Mouse (Mus musculus) megakaryocyte progenitor cell, adult 5-6 weeks (primary cell): Measurements from ENCODE around the gene Nans. TPM values are rescaled to one million over a fixed set of nuclear protein-coding genes. Genes with fewer than 3 reads are reported as not detected.

Experiments
- ATAC-seq: replicated peaks from 2 replicates; pipeline ENCODE4 v1.8.0; 2016; ENCODE audit warnings: mild to moderate bottlenecking, moderate TSS enrichment, inconsistent platforms; ENCODE audit not compliant: poor library complexity
- total RNA-seq, 2 experiments: library from RNA; stranded (forward) in 1 of 2; stranded (reverse) in 1 of 2; fragments of 157-497, 149-512 nt in 1 of 2; fragments of 200-1000 nt in 1 of 2; gene quantifications; 2 replicates each; pipeline versions ENCODE4 v1.2.3 to v1.2.4; 2015 to 2017

Gene Nans
- total RNA-seq, 2 experiments from 2014 or later, result 71.5 to 84.5 TPM

DNA sequence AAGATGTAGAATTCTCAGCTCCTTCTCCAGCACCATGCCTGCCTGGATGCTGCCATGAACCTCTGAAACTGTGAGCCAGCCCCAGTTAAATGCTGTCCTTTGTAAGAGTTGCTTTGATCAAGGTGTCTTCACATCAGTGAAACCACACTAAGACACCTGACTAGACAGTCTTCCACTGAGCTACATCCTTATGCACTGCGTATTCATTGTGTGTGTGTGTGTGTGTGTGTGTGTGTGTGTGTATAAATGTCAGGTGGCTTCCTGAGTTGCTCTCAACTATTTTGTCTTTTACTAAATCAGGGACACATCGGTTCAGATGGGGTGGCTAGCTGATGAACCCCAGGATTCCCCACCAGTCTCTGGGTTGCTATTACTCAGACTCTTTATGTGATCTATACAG, 10.0 kb upstream of the Nans start:
- no peak for ATAC-seq

DNA sequence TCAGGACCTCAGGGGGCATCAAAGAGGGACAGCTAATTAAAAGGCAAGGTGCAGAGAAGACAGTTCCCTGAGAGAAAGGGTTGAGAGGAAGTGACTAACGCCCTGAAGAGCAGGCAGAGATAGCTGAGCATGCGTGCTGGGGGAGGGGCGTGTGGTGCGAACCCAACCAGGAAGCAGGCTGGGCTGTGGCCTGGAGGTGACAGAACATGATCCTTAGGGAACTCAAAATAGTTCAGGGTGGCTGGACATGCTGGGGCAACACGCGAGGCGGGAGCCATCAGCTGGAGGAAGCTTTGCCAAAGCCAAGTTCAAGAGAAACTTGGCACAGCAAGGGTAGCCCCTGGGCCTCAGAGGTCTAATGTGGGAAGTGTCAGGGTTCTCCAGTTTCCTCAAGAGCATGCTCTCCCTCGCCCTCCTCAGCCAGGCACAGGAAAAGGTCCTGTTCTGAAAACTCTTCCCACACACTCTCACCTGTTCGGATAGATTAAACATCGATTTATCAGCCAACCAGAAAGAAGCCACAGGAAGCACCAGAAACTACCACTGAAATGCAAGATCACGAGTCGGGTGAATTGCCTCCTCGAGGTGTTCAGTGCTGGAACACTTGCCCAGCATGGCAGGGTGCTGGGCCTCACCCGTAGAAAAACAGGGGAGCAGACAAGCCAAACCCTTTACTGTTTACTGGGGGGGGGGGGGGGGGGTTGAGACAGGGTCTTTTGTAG, 3.2 kb upstream of the Nans start:
- peak; percentile 76 for ATAC-seq

DNA sequence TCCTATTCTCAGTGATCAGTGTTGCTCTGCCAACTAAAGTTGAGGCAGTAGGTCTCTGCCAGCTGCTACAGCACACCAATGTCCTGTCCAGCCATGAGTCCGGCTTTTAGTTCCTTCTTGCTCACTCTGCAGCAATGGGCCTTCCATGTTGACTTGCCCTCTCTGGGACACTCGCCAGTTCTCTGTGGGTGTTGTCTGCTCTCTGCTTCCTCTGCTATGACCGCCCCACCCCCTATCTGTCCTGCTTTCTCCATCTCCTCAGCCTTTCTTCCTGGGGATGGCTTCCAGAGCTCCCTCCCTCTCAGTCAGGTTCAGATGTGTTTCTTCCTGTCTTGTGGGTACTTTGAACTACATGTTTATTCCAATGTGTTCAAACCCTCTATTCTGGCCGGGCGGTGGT, 1.7 kb upstream of the Nans start:
- ATAC-seq, result no peak

DNA sequence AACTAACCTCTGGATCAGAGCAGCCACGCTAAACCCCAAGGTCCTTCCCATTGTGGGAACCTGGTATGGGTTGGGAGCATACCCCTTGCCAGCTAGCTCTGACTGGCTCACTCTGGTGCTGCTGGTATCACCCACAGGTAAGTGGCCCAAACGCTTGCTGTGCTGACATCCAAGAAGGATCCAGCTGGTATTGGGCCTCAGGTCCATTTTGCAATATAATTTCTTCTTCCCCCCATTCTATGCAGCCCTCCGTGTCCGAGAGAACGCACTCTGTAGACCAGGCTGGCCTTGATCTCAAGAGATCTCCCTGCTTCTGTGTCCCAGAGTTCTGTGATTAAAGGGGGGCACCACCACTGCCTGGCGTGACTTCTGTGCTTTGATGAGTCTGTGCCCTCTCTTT, 4.0 kb downstream of the Nans start:
- no peak for ATAC-seq

DNA sequence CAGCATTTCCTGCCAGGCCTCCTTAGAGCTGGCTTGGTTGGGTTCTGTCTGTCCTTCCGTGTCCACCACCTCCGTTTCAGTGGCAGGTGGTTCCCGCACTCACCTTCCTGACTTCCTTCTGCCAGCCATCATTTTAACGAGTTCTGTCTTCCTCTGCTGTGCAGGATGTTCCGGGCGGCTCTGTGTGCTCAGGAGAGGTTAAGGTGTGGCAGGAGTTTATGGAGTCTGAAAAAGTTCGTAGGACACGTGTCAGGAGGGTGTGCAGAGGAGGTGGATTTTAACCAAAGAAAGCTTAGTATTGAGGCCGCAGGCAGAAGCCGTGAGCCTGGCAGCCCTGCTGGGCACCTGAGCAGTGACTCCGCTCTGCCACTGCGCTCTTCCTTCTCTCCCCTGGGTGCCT, 6.5 kb downstream of the Nans start:
- ATAC-seq, result no peak

DNA sequence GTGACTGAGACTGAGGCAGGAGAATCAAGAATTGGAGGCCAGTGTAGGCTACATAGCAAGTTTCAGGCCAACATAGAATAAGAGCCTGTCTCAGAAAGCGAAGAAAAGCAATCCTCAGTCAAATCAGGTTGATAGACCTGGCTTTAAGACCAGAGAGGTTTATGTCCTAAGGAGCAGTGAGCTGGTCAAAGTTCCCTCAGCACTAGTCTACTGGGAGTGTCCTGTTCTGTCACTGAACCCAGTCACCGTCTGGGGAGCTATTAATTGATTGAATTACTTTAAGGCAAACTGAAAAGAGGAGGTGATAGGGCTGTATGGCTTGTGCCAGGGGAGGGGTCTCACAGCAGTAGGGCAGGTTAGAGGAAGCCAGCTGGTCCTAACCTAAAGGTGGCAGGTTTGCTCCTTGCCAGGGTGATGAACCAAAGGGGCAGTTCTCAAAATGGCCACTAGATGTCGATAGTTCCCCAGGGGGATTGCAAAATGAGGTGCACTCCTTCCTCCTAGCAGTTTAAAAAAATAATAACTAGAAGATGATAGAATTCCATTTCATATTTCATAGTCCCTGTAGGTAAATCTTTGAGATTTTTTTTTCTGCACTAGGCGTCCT, 8.3 kb downstream of the Nans start:
- peak; percentile 92 for ATAC-seq

DNA sequence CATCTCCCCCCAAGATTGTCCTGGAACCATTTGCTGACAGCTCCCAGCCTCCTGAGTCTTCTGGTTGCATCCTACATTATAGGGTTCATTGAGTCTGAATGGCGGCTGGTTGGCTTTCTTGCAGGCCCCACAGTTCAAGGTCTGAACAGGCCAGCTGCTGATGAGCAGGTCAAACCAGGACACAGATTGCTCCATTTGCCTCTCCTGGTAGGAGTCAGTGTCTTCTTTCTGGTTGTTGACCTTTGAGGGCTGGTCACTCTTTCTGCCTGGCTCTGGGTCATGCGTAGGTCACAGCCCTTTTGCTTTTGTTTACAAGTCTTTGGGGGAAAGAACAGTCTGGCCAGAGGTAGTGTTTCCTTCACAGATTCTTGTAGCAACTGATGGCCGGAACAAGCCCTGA, 9.5 kb downstream of the Nans start:
- no peak for ATAC-seq

DNA sequence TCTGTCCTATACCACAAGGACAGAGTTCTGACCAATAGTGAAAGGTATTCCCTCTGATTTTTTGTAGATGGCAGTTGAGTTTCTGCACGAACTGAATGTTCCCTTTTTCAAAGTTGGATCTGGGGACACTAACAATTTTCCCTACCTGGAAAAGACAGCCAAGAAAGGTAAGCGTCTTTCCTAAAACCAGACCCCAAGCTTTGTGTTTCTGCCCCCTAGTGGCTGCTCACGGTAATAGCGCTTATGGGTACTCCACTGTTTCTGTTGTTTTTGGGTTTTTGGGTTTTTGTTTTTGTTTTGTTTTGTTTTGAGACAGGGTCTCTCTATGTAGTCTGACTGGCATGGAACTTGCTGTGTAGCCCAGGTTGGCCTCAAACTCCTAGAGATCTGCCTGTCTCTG, 9.9 kb downstream of the Nans start:
- ATAC-seq, result 0 out of 2 replicates have a peak, but pooled peaks have one; percentile 42

DNA sequence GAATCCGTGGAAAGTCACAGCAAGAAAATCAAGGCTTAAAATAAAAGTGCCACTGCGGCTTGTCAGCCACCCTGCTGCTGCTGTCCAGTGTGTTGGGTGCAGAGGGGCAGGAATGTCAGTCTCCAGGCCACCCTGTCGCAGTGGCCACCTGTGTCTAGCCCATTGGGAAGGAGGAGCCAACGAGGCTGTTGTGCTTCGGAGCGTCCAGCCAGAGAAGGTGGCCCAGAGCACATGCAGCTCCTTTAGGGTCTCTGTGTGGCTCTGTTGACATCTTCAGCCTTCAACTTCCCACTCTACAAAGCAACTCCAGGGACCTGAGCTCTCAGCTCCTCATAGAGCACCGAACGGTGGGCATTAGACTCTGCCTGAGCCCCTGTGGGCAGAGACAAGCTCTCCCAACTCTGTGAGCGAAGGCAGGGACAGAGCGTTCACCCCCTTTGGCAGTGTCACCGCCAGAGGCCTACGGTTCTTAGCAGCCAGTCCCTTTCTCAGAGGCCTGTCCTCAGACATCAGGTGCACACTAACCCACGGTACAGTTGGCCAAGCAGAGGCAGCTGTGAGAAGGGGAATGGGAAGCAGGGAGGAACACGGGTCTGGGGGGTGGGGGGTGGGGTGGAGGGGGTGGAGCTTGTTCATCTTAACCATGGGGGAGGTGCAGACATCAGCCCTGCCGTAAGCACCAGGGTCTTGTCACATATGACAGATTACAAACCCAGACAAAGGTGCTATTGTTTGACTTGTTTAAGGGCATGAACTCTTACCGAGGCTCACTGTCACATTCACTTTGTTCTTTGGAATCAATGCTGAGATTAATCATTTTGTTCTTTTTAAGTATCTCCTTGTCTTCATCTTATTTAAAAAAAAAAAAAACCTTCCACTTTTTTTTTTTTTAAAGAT, 13.8 kb downstream of the Nans start:
- ATAC-seq, result no peak

DNA sequence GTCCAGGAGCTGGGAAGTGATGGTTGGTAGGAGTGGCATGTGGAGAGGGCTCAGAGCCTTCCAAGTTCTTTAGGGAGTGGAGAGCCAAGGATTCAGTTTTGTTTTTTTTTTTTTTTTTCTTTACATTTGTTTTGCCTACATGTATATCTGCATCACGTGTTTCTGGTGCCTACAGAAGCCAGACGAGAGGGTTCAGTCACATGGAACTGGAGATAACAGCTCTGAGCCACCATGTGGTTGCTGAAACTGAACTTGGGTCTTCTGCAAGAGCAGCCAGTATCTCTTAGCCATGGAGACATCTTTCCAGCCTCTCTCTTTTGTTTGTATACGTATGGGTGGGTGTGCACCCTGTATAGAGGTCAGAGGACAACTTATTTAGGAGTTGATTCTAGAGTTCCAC, 14.8 kb downstream of the Nans start:
- peak; percentile 51 for ATAC-seq

DNA sequence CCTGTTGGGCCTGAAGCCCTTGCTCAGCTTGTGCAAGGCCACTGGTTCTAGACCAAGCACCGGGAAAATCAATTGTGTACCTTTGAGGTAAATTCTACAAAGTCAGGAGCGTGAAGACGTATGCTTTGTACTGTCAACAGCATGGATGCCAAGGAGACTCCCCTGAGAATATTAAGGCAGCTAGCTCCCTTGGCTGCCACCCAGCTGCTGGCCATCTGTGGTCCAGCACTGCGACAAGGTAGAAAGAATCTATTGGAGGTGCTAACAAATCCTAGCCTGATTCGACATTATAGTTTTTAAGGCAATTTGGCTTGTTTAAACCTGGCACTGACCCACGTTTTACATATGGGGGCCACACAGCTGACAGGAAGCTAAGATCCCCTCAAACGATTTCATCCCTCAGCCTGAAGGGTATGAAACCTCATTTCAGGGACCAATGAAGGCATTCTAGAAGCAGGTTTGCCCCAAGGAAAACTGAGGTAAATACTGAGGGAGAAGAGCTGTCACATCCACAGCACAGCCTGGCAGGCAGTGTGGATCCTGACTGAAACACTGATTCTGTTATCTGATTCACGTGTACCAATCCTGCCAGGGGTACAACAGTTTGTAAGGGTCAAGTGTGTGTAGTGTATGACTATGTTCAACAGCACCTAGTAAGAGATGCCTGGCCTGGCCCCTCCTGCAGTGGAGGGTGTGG, 16.5 kb downstream of the Nans start:
- ATAC-seq, result no peak

DNA sequence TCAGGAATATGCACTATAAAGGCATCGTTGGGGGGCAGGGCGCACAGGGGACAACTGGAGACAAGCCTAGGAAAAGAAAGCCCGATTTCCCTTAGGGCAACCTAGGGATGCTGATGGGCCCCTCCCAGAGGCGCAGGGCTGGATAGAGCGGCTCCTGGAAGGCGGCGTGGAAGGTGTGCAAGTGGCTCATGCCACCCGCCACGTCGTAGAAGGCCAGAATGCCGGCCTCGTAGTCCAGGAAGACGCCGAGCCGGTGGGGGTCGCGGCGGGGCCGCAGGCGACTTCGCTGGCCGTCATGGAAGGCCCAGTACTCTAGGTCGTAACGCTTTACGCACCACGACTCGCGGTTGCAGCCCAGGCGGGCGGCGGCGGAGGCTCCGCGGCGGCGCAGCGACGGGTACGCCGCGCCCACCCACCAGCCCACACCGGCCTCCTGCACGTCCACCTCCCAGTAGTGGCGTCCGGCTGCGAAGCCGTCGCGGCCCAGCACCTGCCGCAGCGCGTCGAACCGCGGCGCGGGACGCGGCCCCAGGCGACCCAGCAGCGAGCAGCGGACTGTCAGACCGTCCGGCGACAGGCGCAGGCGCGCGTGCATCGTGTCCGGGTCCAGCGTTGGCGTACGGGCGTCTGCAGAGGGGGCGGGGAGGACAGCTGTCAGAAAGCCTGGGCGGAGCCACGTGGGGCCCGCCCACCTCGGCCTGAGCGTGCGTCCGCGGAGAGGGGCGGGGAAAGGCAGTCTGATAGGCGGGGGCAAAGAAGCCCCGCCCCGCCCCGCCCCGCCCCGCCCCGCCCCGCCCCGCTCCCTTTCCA, 18.0 kb downstream of the Nans start:
- peak; percentile 93 for ATAC-seq

DNA sequence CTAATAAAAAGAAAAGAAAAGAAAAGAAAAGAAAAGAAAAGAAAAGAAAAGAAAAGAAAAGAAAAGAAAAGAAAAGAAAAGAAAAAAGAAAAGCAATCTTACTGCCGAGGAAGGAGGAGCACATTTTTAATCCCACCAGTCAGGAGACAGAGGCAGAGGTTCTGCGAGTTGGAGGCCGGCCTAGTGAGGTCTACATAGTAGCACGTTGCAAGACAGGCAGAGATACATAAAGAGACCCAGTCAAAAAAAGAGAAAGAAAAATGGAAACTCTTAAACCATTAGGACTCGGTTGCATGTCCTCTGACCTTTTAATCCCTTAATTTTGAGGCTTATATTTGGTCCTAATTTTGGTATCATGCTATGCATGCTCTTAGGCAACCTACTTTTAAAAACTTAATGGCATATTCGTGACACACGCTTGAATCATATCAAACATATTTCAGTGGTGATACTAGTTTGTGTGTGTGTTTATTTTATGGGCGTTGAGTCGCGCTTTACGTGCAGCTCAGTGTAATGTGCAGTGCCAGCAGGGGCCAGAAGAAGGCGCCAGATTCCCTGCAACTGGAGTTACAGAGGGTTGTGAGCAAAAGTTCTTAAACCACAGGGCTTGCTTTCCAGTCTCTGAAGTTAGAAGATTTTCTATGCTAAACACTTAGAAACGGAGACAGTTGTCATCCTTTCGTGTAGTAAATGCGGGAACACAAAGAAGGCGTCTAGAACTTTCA, 18.9 kb downstream of the Nans start:
- peak; percentile 67 for ATAC-seq

DNA sequence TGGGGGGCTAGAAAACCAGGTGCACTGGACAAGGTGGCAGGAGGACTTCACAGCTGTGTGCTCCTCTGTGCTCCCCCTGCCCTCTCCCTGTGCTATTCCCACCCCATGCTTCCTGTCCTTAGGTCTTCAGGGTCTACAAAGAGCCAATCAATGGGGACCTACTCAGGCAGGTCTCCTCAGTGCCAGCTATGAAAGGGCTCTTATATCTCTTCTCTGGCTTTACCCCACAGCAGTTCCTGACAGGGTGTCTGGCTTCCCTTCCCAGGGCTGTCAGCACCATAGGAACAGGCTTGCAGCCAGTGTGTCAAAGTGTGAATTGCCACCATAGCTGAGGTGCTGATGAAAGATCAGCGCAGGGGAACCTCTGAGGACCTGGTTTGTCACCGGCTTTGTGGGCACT, 31.4 kb downstream of the Nans start:
- ATAC-seq, result no peak

DNA sequence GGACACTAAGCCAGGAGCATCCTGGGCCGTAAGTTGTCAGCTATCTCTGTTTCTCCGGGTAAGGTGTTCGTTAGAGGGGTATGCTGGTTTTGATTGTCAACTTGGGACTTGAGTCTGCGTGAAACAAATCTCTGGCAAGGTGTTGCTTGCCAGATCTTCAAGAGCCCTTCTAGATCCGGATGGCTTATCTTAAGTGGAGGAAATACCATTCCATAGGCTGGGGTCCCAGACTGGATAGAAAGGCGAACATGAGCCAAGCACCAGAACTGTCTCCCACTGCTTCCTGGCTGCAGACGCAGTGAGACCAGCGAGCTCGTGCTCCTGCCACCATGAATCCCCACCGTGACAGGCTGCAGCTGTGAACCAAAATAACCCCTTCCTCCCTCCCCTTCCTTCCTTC, 32.4 kb downstream of the Nans start:
- no peak for ATAC-seq

DNA sequence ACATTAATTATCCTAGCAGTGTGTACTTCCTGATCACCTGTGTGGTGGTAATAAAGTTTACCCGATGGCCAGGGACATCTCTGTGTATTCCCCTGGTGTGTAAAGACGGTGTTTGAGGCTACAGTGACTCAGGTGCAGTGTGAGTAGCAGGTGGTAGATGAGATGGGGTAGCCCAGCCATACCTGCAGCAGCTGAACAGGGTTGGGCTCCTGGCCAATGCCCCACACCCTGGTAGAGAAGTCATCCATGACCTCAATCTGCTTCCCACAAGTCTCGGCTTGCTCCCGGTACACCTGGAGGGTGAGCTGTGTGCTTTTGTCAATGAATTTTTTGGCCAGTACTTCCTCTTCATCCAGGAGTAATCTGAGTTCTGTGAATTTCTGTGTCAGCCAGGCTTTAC, 34.3 kb downstream of the Nans start:
- ATAC-seq, result no peak

DNA sequence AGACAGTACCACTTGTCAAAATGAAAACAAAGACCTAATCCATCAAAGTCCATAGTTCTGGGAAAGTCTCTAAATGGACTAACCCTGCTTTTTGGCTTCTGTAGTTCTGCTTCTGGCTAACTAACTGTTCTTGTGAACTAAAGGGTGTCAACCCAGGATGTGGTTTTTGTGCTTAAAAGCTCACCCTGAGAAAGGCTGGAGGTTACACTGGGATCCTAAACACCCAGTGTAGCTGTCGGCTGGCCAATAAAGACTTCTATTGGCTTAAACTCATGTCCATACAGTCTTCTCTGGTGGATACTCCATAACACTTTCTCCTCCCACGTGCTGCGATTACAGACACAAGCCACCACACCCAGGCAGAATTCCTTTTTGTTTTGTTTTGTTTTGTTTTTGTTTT, 37.2 kb downstream of the Nans start:
- ATAC-seq, result no peak

DNA sequence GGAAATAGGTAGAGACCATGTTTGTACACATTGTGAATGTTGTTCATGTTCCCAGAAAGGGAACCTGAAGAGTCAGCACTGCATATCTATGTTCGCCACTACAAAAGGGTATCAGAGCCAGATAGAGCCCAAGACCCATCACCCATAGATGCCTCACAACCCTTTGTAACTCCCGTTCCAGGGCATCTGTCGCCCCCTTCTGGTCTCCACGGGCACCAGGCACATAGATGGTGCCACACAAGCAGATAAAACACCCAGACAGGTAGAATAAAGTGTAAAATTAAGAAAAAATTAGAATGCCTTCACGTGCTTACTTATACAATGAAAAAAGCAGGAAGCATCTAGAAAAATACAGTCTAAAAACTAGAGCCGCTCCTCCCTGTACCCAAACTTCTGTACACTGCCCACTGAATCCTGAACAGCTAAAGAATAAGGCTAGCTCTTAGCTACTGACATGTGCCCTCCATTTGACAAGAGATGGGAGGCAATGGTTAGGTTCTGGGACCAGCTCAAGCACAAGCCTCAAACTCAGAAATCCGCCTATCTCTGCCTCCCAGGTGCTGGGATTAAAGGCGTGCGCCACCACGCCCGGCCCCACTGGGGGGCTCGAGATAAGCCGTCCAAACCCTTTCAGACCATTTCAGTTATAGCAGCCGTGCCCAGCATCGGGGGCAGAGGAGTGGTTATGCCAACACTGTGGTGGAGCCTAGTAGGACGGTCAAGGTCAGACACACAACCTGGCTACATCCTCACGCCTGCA, 37.9 kb downstream of the Nans start:
- peak; percentile 75 for ATAC-seq

DNA sequence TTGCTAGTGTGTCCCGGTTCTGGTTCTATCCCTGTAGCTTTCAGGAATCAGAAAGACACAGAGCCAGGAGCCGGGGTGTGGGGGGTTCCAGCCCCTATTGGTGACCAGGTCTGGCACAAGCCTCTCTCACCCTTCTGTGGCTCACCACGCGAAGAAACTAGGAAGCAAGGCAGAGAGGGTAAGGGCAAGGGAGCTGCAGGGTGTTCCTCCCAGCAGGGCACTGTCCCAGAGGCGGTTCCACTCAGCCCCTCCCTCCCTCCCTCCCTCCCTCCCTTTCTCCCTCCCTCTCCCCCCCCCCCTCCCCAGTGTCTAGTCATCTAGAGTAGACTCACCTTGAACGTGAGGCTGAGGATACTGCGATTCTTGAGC, 38.5 kb downstream of the Nans start:
- ATAC-seq, result peak; percentile 84
